Mouse (Mus musculus): Measurements from ENCODE around the gene Plxnc1. TPM values are rescaled to one million over a fixed set of nuclear protein-coding genes. Genes with fewer than 3 reads are reported as not detected.

Plxnc1 gene
- total and polyA plus RNA-seq, 3 experiments, result 27.6 to 34.4 (median 33.0) TPM

GRCm38 (mm10) chr10:94741459-94741858 lies 203.2 kb downstream of the Plxnc1 start:
- dilution Hi-C loops (cut with MboI; ENCODE audit: extremely low pct_ligation_motif_present, extremely low pct_unique_long_range_greater_than_20kb, low sequenced_read_pairs), result no loop called here
- TF ChIP-seq HCFC1 (IDR thresholded peaks at IDR 0.05; ENCODE audit: low read depth, low read length) (no peak), TBP (conservative IDR thresholded peaks at IDR 0.05; ENCODE audit: low read depth, low read length) (no peak), ZKSCAN1 (IDR thresholded peaks at IDR 0.05; ENCODE audit: borderline replicate concordance, low read depth, low read length) (no peak), NELFE (IDR thresholded peaks at IDR 0.05; ENCODE audit: low read depth, low read length) (no peak), MAFK (IDR thresholded peaks at IDR 0.05; ENCODE audit: insufficient replicate concordance, low read length) (no peak), MAZ (IDR thresholded peaks at IDR 0.05; ENCODE audit: low read depth, low read length) (no peak), EP300 (IDR thresholded peaks at IDR 0.05; ENCODE audit: low read length) (no peak), ELF1 (IDR thresholded peaks at IDR 0.05; ENCODE audit: low read depth, low read length) (no peak), TCF12 (IDR thresholded peaks at IDR 0.05; ENCODE audit: low read depth, low read length) (no peak), POLR2A (IDR thresholded peaks at IDR 0.05; ENCODE audit: low read depth, low read length) (no peak), MXI1 (IDR thresholded peaks at IDR 0.05; ENCODE audit: low read depth, low read length) (no peak), POLR2AphosphoS2 (IDR thresholded peaks at IDR 0.05; ENCODE audit: low read depth, low read length) (no peak), NRF1 (IDR thresholded peaks at IDR 0.05; ENCODE audit: low read depth, low read length) (no peak), CHD1 (IDR thresholded peaks at IDR 0.05; ENCODE audit: low read depth, low read length) (no peak), KAT2A (IDR thresholded peaks at IDR 0.05; ENCODE audit: insufficient replicate concordance, low read length) (no peak)
- Histone ChIP-seq H3K4me1 (ENCODE audit: control insufficient read depth in 1 of 2, insufficient read depth in 2 of 2) (no peaks in the 10 kb centered on the region), H3K4me3 (replicated peaks in 1 of 3; ENCODE audit: low read depth in 2 of 3, low read length in 2 of 3, poor library complexity in 1 of 3) (no peak overlapping the region), H3K27ac (ENCODE audit: insufficient read depth, low read depth) (no peak overlapping the region), H3K4me2 (ENCODE audit: insufficient read depth, low read depth, poor library complexity, severe bottlenecking) (no peak overlapping the region), H3K27me3 (replicated peaks) (no peaks in the 10 kb centered on the region), H3K9ac (ENCODE audit: insufficient read depth, low read depth) (no peak overlapping the region), H3K79me2 (replicated peaks; ENCODE audit: control insufficient read depth, extremely low read depth, insufficient read depth, poor library complexity, severe bottlenecking) (no peaks in the 10 kb centered on the region), H3K9me3 (replicated peaks; ENCODE audit: low read length) (no peaks in the 10 kb centered on the region), H3K36me3 (replicated peaks in 1 of 2; ENCODE audit: control insufficient read depth in 1 of 2, insufficient read depth in 1 of 2, low read length in 1 of 2) (peaks cover 0 to 30% of the 10 kb centered on the region in 2 experiments)
- in situ Hi-C loops (cut with MboI; ENCODE audit: low pct_ligation_motif_present, low pct_unique_long_range_greater_than_20kb, low sequenced_read_pairs), result no loop called here
- DNase-seq (ENCODE audit: extremely low read depth), result no peak

All from CH12.LX (cell line).